Mouse (Mus musculus): ENCODE results near the gene Myrip. TPM values are rescaled to one million over a fixed set of nuclear protein-coding genes. Genes with fewer than 3 reads are reported as not detected.
A peak's percentile ranks its signal among the peaks of the same experiment; 100 is the strongest.

Myrip gene
- total and polyA plus RNA-seq, 2 experiments from 2014 or later, result 3.0 to 12.4 TPM

GRCm38 (mm10) chr9:120504423-120504822 is 203.1 kb downstream of the Myrip start:
- H3K4me3 ChIP-seq (ENCODE audit: low read depth, low read length), result no peak overlapping the region
- ATAC-seq (no peak), DNase-seq (no peak)
- no peak overlapping the region for H3K4me2 ChIP-seq (ENCODE audit: low read depth)
- no peaks in the 10 kb centered on the region for H3K4me1 ChIP-seq (ENCODE audit: insufficient read depth)
- H3K9ac ChIP-seq, result no peak overlapping the region
- H3K27ac ChIP-seq (ENCODE audit: low read depth, low read length), result no peak overlapping the region
- H3K27me3 ChIP-seq (ENCODE audit: insufficient read depth, low read length), result no peaks in the 10 kb centered on the region
- 0 out of 2 replicates have a peak, but pooled peaks cover 2% of the 10 kb centered on the region for H3K9me3 ChIP-seq (ENCODE audit: low read length)
- no peaks in the 10 kb centered on the region for H3K36me3 ChIP-seq (ENCODE audit: insufficient read depth)
- 93% methylated on average over 2 of the region's 2 CpGs for WGBS
- no peak for TF ChIP-seq CTCF (IDR thresholded peaks at IDR 0.05; ENCODE audit: low read depth)

GRCm38 (mm10) chr9:120511781-120512180 is 210.5 kb downstream of the Myrip start:
- no peaks in the 10 kb centered on the region for H3K36me3 ChIP-seq (ENCODE audit: insufficient read depth)
- H3K4me3 ChIP-seq (ENCODE audit: low read depth, low read length), result no peak overlapping the region
- no peak overlapping the region for H3K27ac ChIP-seq (ENCODE audit: low read depth, low read length)
- WGBS, result 79% methylated on average over 3 of the region's 3 CpGs
- peak; percentile 66 for TF ChIP-seq CTCF (IDR thresholded peaks at IDR 0.05; ENCODE audit: low read depth)
- no peaks in the 10 kb centered on the region for H3K4me1 ChIP-seq (ENCODE audit: insufficient read depth)
- no peak overlapping the region for H3K9ac ChIP-seq
- 0 out of 2 replicates have a peak, but pooled peaks cover 2% of the 10 kb centered on the region for H3K9me3 ChIP-seq (ENCODE audit: low read length)
- no peak for ATAC-seq
- DNase-seq, result no peak
- no peaks in the 10 kb centered on the region for H3K27me3 ChIP-seq (ENCODE audit: insufficient read depth, low read length)
- no peak overlapping the region for H3K4me2 ChIP-seq (ENCODE audit: low read depth)

DNA sequence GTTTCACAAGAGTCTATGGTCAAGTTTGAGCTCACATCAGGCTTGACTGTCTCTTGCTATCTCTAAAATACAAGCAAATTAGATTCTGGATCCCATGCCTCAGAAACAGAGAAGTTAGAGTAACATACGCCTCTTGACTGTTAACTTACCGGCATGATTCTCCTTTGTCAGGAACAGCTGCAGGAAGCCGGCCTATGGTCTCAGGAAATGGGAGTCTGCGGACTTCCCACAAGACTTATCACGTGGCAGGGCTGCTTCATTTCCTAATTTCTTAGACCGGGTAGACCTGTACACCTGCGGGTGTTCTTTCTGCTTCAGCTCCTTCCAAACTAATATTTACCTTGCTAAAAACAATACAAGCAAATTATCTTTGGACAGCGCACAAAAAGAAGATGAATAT is 215.4 kb downstream of the Myrip start:
- Histone ChIP-seq H3K9me3 (ENCODE audit: low read length) (no peaks in the 10 kb centered on the region), H3K4me3 (ENCODE audit: low read depth, low read length) (no peak overlapping the region), H3K4me1 (ENCODE audit: insufficient read depth) (no peaks in the 10 kb centered on the region), H3K9ac (no peak overlapping the region), H3K27me3 (ENCODE audit: insufficient read depth, low read length) (no peaks in the 10 kb centered on the region), H3K27ac (ENCODE audit: low read depth, low read length) (no peak overlapping the region), H3K4me2 (ENCODE audit: low read depth) (no peak overlapping the region), H3K36me3 (ENCODE audit: insufficient read depth) (no peaks in the 10 kb centered on the region)
- DNase-seq (no peak), ATAC-seq (no peak)
- no peak for TF ChIP-seq CTCF (IDR thresholded peaks at IDR 0.05; ENCODE audit: low read depth)
- WGBS, result 86% methylated on average over 8 of the region's 8 CpGs

DNA sequence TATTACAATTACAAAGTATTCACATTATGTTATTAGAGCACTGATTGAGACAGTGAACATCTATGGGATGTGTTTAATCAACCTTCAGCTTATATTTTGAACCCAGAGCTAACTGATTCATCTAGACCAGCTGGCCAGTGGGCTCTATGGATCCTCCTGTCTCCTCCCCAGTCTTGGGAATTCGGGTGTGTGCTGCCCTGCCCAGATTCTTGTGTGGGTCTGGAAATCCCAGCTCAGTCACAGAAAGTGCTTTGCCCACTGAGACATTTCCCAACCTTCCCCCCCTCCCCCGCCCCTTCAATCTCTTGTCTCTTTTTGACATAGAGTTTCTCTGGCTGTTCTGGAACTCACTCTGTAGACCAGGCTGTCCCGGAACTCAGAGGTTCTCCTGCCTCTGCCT is 217.6 kb downstream of the Myrip start:
- Histone ChIP-seq H3K27me3 (ENCODE audit: insufficient read depth, low read length) (no peaks in the 10 kb centered on the region), H3K9me3 (ENCODE audit: low read length) (no peaks in the 10 kb centered on the region), H3K4me2 (ENCODE audit: low read depth) (no peak overlapping the region), H3K27ac (ENCODE audit: low read depth, low read length) (no peak overlapping the region), H3K36me3 (ENCODE audit: insufficient read depth) (no peaks in the 10 kb centered on the region), H3K4me3 (ENCODE audit: low read depth, low read length) (no peak overlapping the region), H3K4me1 (ENCODE audit: insufficient read depth) (no peaks in the 10 kb centered on the region), H3K9ac (no peak overlapping the region)
- ATAC-seq (no peak), DNase-seq (no peak)
- no peak for TF ChIP-seq CTCF (IDR thresholded peaks at IDR 0.05; ENCODE audit: low read depth)
- WGBS, result 75% methylated on average over 3 of the region's 3 CpGs

DNA sequence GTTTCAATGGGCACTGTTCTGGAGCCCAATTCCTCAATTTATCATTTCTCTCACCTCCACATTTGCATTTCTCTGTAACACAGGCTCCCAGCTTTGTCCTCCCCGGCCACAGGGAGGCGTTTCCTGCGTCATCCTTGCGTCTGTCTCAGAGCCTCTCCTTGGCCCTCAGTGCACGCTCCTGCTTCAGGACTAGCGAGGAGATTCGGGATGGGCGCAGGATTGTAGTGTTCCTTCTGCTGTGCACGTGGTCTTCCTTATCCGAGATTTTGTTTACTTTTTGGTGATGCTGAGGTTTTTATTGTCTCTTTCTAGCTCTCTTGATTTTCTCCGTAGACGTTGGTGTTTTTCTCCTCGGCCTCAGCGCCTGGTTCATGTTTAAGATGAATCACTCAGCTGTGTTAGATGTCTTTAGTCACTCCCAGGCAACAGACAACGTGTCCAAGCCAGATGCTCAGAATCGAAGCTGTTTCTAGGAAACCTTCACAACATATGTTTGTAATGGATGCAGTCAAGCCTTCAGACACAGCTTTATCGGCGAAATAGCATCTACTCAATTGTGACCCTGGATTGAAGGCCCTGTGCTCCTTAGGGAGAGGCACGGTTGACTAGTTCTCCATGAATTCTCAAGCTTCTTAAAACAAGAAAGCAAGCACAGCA is 218.3 kb downstream of the Myrip start:
- no peak for DNase-seq
- H3K27ac ChIP-seq (ENCODE audit: low read depth, low read length), result no peak overlapping the region
- H3K9ac ChIP-seq, result no peak overlapping the region
- no peaks in the 10 kb centered on the region for H3K9me3 ChIP-seq (ENCODE audit: low read length)
- no peaks in the 10 kb centered on the region for H3K4me1 ChIP-seq (ENCODE audit: insufficient read depth)
- no peak overlapping the region for H3K4me3 ChIP-seq (ENCODE audit: low read depth, low read length)
- 62% methylated on average over 19 of the region's 19 CpGs for WGBS
- no peak for ATAC-seq
- no peaks in the 10 kb centered on the region for H3K36me3 ChIP-seq (ENCODE audit: insufficient read depth)
- H3K27me3 ChIP-seq (ENCODE audit: insufficient read depth, low read length), result no peaks in the 10 kb centered on the region
- TF ChIP-seq CTCF (IDR thresholded peaks at IDR 0.05; ENCODE audit: low read depth), result no peak
- H3K4me2 ChIP-seq (ENCODE audit: low read depth), result no peak overlapping the region

- H3K9me3 ChIP-seq (ENCODE audit: low read length), result no peaks in the 10 kb centered on the region
- TF ChIP-seq CTCF (IDR thresholded peaks at IDR 0.05; ENCODE audit: low read depth), result no peak
- no peaks in the 10 kb centered on the region for H3K27me3 ChIP-seq (ENCODE audit: insufficient read depth, low read length)
- H3K9ac ChIP-seq, result no peak overlapping the region
- 97% methylated on average over 1 of the region's 1 CpGs for WGBS
- no peaks in the 10 kb centered on the region for H3K36me3 ChIP-seq (ENCODE audit: insufficient read depth)
- H3K4me2 ChIP-seq (ENCODE audit: low read depth), result no peak overlapping the region
- no peak overlapping the region for H3K27ac ChIP-seq (ENCODE audit: low read depth, low read length)
- no peak for DNase-seq
- H3K4me3 ChIP-seq (ENCODE audit: low read depth, low read length), result no peak overlapping the region
- no peak for ATAC-seq
- H3K4me1 ChIP-seq (ENCODE audit: insufficient read depth), result no peaks in the 10 kb centered on the region
These were observed 219.8 kb downstream of the Myrip start for GRCm38 (mm10) chr9:120521161-120521560.

Other genes with a start within 250 kb of the Myrip start
- gene Cx3cr1, start 231.6 kb upstream of the Myrip start, total RNA-seq (2014; rRNA removed), result 11.2 and 14.7 TPM in 2 replicates
- gene Cx3cr1, start 231.6 kb upstream of the Myrip start, polyA plus RNA-seq (2015; fragmentation: Nextera tagmentation; extraction: Ambion mirVana), result 5.1 and 10.6 TPM in 2 replicates
- not detected in 2 replicates for gene Ccr8, start 209.4 kb upstream of the Myrip start, total RNA-seq (2014; rRNA removed)
- not detected in 2 replicates for gene Ccr8, start 209.4 kb upstream of the Myrip start, polyA plus RNA-seq (2015; fragmentation: Nextera tagmentation; extraction: Ambion mirVana)
- gene Slc25a38, start 191.1 kb upstream of the Myrip start, total RNA-seq (2014; rRNA removed), result 49.1 and 53.5 TPM in 2 replicates
- gene Slc25a38, start 191.1 kb upstream of the Myrip start, polyA plus RNA-seq (2015; fragmentation: Nextera tagmentation; extraction: Ambion mirVana), result 30.8 and 31.4 TPM in 2 replicates
- gene Rpsa, start 173.8 kb upstream of the Myrip start, total RNA-seq (2014; rRNA removed), result 2,026 and 2,688 TPM in 2 replicates
- gene Rpsa, start 173.8 kb upstream of the Myrip start, polyA plus RNA-seq (2015; fragmentation: Nextera tagmentation; extraction: Ambion mirVana), result 949 and 1,184 TPM in 2 replicates
- gene Mobp, start 151.8 kb upstream of the Myrip start, total RNA-seq (2014; rRNA removed), result 0.08 TPM in 1 of 2 replicates, not detected in the other
- 0.18 TPM in 1 of 2 replicates, not detected in the other for gene Mobp, start 151.8 kb upstream of the Myrip start, polyA plus RNA-seq (2015; fragmentation: Nextera tagmentation; extraction: Ambion mirVana)
- 128 and 168 TPM in 2 replicates for gene Eif1b, start 190.7 kb downstream of the Myrip start, total RNA-seq (2014; rRNA removed)
- 507 and 639 TPM in 2 replicates for gene Eif1b, start 190.7 kb downstream of the Myrip start, polyA plus RNA-seq (2015; fragmentation: Nextera tagmentation; extraction: Ambion mirVana)
- gene Entpd3, start 238.3 kb downstream of the Myrip start, total RNA-seq (2014; rRNA removed), result 3.6 and 5.5 TPM in 2 replicates
- 3.6 and 3.7 TPM in 2 replicates for gene Entpd3, start 238.3 kb downstream of the Myrip start, polyA plus RNA-seq (2015; fragmentation: Nextera tagmentation; extraction: Ambion mirVana)

All from forebrain, postnatal 0 days (tissue).